Mouse (Mus musculus): ENCODE measurements around the gene Tnni3. TPM values are rescaled to one million over a fixed set of nuclear protein-coding genes. Genes with fewer than 3 reads are reported as not detected.

The Tnni3 gene
- total and polyA plus RNA-seq, 3 experiments: 328 to 353 TPM; not detected in 1

- DNase-seq (ENCODE audit: low read depth, low spot score): peak; percentile 88
- Histone ChIP-seq H3K27ac (ENCODE audit: control insufficient read depth, low read depth, low read length) (peak overlapping the region; percentile 97), H3K9me3 (replicated peaks; ENCODE audit: insufficient read depth, low read length) (no peaks in the 10 kb centered on the region), H3K9ac (ENCODE audit: control insufficient read depth, low read depth, low read length, poor library complexity, severe bottlenecking) (peak overlapping the region; percentile 65), H3K4me3 (ENCODE audit: control insufficient read depth in 1 of 2, insufficient read depth in 1 of 2, low read depth in 2 of 2, low read length in 2 of 2) (peak overlapping the region; percentile 48 to 73), H3K4me1 (ENCODE audit: control insufficient read depth in 1 of 2, insufficient read depth in 2 of 2, low read length in 2 of 2) (peaks cover 13 to 51% of the 10 kb centered on the region in 2 experiments), H3K79me2 (ENCODE audit: control insufficient read depth, insufficient read depth, low read length, poor library complexity) (no peaks in the 10 kb centered on the region), H3K36me3 (ENCODE audit: control insufficient read depth in 1 of 2, insufficient read depth in 2 of 2, low read length in 2 of 2) (peaks cover 0 to 46% of the 10 kb centered on the region in 2 experiments; a peak in 2 of 4 replicates), H3K27me3 (ENCODE audit: control insufficient read depth in 1 of 2, insufficient read depth in 2 of 2, low read length in 2 of 2) (no peaks in the 10 kb centered on the region)
- TF ChIP-seq CHD1 (IDR thresholded peaks at IDR 0.05; ENCODE audit: low read depth, low read length) (no peak), TAL1 (IDR thresholded peaks at IDR 0.05; ENCODE audit: low read length) (no peak), ZNF384 (IDR thresholded peaks at IDR 0.05; ENCODE audit: low read depth, low read length) (no peak), ETS1 (IDR thresholded peaks at IDR 0.05; ENCODE audit: low read depth, low read length) (no peak), MAX (IDR thresholded peaks at IDR 0.05; ENCODE audit: low read length) (no peak), MXI1 (IDR thresholded peaks at IDR 0.05; ENCODE audit: low read depth, low read length) (0 out of 2 replicates have a peak, but pooled peaks have one; percentile 19), GATA1 (IDR thresholded peaks at IDR 0.05; ENCODE audit: low read depth, low read length) (no peak), ZMIZ1 (IDR thresholded peaks at IDR 0.05; ENCODE audit: low read depth, low read length) (no peak), USF1 (IDR thresholded peaks at IDR 0.05; ENCODE audit: low read depth, low read length) (no peak), POLR2AphosphoS5 (IDR thresholded peaks at IDR 0.05; ENCODE audit: borderline replicate concordance, low read depth, low read length) (no peak), NELFE (IDR thresholded peaks at IDR 0.05; ENCODE audit: low read depth, low read length) (peak; percentile 49), SMC3 (IDR thresholded peaks at IDR 0.05; ENCODE audit: low read depth, low read length) (no peak), CTCF (IDR thresholded peaks at IDR 0.05 in 2 of 3, conservative IDR thresholded peaks at IDR 0.05 in 1 of 3; ENCODE audit: control insufficient read depth in 1 of 3, insufficient read depth in 1 of 3, low read depth in 2 of 3, low read length in 3 of 3, poor library complexity in 1 of 3, severe bottlenecking in 1 of 3) (no peak), UBTF (IDR thresholded peaks at IDR 0.05; ENCODE audit: borderline replicate concordance, insufficient read depth, low read depth, low read length) (no peak), HCFC1 (IDR thresholded peaks at IDR 0.05; ENCODE audit: low read depth, low read length) (no peak), ZC3H11A (IDR thresholded peaks at IDR 0.05; ENCODE audit: low read depth, low read length) (no peak), USF2 (IDR thresholded peaks at IDR 0.05; ENCODE audit: borderline replicate concordance in 1 of 2, insufficient read depth in 1 of 2, low read depth in 1 of 2, low read length in 2 of 2) (no peak), MAFK (IDR thresholded peaks at IDR 0.05; ENCODE audit: borderline replicate concordance, low read depth, low read length) (no peak), POLR2A (IDR thresholded peaks at IDR 0.05; ENCODE audit: control insufficient read depth in 1 of 2, insufficient read depth in 1 of 2, low read depth in 1 of 2, low read length in 2 of 2, poor library complexity in 1 of 2) (peak; percentile 35 to 60; a peak in 2 of 4 replicates), KAT2A (conservative IDR thresholded peaks at IDR 0.05; ENCODE audit: low read depth, low read length) (no peak), ELF1 (IDR thresholded peaks at IDR 0.05; ENCODE audit: low read depth, low read length) (no peak), GABPA (IDR thresholded peaks at IDR 0.05; ENCODE audit: low read depth, low read length) (no peak), ZKSCAN1 (IDR thresholded peaks at IDR 0.05; ENCODE audit: low read depth, low read length) (no peak), E2F4 (IDR thresholded peaks at IDR 0.05; ENCODE audit: borderline replicate concordance, low read depth, low read length) (no peak), SIN3A (IDR thresholded peaks at IDR 0.05; ENCODE audit: low read length) (peak; percentile 14; the same call in 1 of the 2 replicates), RAD21 (IDR thresholded peaks at IDR 0.05; ENCODE audit: low read depth, low read length) (no peak), POLR2AphosphoS2 (IDR thresholded peaks at IDR 0.05; ENCODE audit: low read length) (no peak), MYC (IDR thresholded peaks at IDR 0.05; ENCODE audit: low read depth, low read length) (no peak), RCOR1 (IDR thresholded peaks at IDR 0.05; ENCODE audit: low read depth, low read length) (no peak), JUND (IDR thresholded peaks at IDR 0.05; ENCODE audit: low read depth, low read length) (no peak), MYB (IDR thresholded peaks at IDR 0.05; ENCODE audit: low read depth, low read length) (no peak), TBP (IDR thresholded peaks at IDR 0.05; ENCODE audit: low read depth, low read length) (0 out of 2 replicates have a peak, but pooled peaks have one; percentile 21), TCF12 (IDR thresholded peaks at IDR 0.05; ENCODE audit: low read depth, low read length) (no peak), NRF1 (IDR thresholded peaks at IDR 0.05; ENCODE audit: insufficient read depth, low read depth, low read length, poor library complexity, severe bottlenecking) (no peak), CHD2 (IDR thresholded peaks at IDR 0.05; ENCODE audit: low read length) (no peak), BHLHE40 (IDR thresholded peaks at IDR 0.05; ENCODE audit: borderline replicate concordance, low read depth, low read length) (no peak), EP300 (IDR thresholded peaks at IDR 0.05; ENCODE audit: low read depth in 1 of 2, low read length in 2 of 2) (no peak), MAZ (IDR thresholded peaks at IDR 0.05; ENCODE audit: low read depth, low read length) (no peak)
Observed at GRCm38 (mm10) chr7:4507220-4507619, 16.8 kb downstream of the Tnni3 start.

Data from MEL (cell line).